8 mouse cellular contexts compared by ENCODE assay signal in the genomic region with DNA sequence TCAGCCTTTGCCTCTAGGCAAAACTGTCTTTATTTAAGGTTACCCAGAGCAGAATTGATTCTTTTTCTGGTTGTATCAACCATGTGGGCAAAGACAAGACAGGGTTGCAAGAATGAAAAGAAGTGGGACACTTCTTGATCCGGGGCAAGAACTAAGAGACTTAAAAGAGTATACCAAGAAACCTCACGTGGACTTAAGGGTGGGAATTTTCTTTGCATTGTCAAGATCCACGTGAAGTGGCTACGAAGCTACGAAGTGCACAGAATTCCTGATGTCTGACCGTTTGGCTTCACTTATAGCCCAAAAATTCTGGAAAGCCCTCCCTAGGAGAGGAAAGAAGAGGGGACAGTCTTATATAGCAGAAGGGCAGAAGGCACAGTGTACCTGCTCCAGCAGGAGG. TPM values are rescaled to one million over a fixed set of nuclear protein-coding genes. Genes with fewer than 3 reads are reported as not detected.
DNase-seq lines count a peak whose midpoint lies in the region; ATAC-seq and TF ChIP-seq lines count a peak whose summit lies in the region.

No protein-coding gene starts in this region.

- H3K4me1 ChIP-seq in heart, embryonic 15.5 days (replicated peaks): peaks cover 28% of the 10 kb centered on the region
- H3K4me1 ChIP-seq in embryonic facial prominence, embryonic 13.5 days: peaks cover 38% of the 10 kb centered on the region
- peaks cover 15% of the 10 kb centered on the region for H3K4me1 ChIP-seq in intestine, embryonic 15.5 days (replicated peaks)
- H3K4me1 ChIP-seq in midbrain, postnatal 0 days (ENCODE audit: insufficient read depth, low read length): peaks cover 31% of the 10 kb centered on the region

- no peak overlapping the region for H3K4me3 ChIP-seq in heart, embryonic 15.5 days
- no peak overlapping the region for H3K4me3 ChIP-seq in embryonic facial prominence, embryonic 13.5 days
- H3K4me3 ChIP-seq in intestine, embryonic 15.5 days (replicated peaks): peak overlapping the region; percentile 22
- no peak overlapping the region for H3K4me3 ChIP-seq in midbrain, postnatal 0 days (ENCODE audit: low read depth, low read length)

- H3K9me3 ChIP-seq in heart, embryonic 15.5 days (replicated peaks): no peaks in the 10 kb centered on the region
- H3K9me3 ChIP-seq in embryonic facial prominence, embryonic 13.5 days: no peaks in the 10 kb centered on the region
- H3K9me3 ChIP-seq in intestine, embryonic 15.5 days: no peaks in the 10 kb centered on the region
- H3K9me3 ChIP-seq in midbrain, postnatal 0 days (ENCODE audit: low read length): no peaks in the 10 kb centered on the region

- peak overlapping the region; percentile 79 for H3K27ac ChIP-seq in heart, embryonic 15.5 days
- H3K27ac ChIP-seq in embryonic facial prominence, embryonic 13.5 days: peak overlapping the region; percentile 62; the same call in 1 of the 2 replicates
- H3K27ac ChIP-seq in intestine, embryonic 15.5 days: peak overlapping the region; percentile 94
- H3K27ac ChIP-seq in midbrain, postnatal 0 days (ENCODE audit: low read depth, low read length): peak overlapping the region; percentile 74

- no peak overlapping the region for H3K9ac ChIP-seq in heart, embryonic 15.5 days
- H3K9ac ChIP-seq in embryonic facial prominence, embryonic 13.5 days: peak overlapping the region; percentile 44; the same call in 1 of the 2 replicates
- H3K9ac ChIP-seq in intestine, embryonic 15.5 days: no peak overlapping the region
- 0 out of 2 replicates have a peak overlapping the region, but pooled peaks have one; percentile 13 for H3K9ac ChIP-seq in midbrain, postnatal 0 days (replicated peaks; ENCODE audit: low read length, poor library complexity, severe bottlenecking)

- no peaks in the 10 kb centered on the region for H3K36me3 ChIP-seq in heart, embryonic 15.5 days
- no peaks in the 10 kb centered on the region for H3K36me3 ChIP-seq in embryonic facial prominence, embryonic 13.5 days
- H3K36me3 ChIP-seq in intestine, embryonic 15.5 days: no peaks in the 10 kb centered on the region
- H3K36me3 ChIP-seq in midbrain, postnatal 0 days (ENCODE audit: insufficient read depth, low read length): no peaks in the 10 kb centered on the region

- WGBS in heart, embryonic 15.5 days: 48% methylated on average over 6 of the region's 6 CpGs
- 30% methylated on average over 6 of the region's 6 CpGs for whole genome bisulfite sequencing in embryonic facial prominence, embryonic 13.5 days
- 52% methylated on average over 6 of the region's 6 CpGs for WGBS in intestine, embryonic 15.5 days
- WGBS in midbrain, postnatal 0 days: 15% methylated on average over 6 of the region's 6 CpGs

- no peak for ATAC-seq in heart, embryonic 15.5 days (replicated peaks; ENCODE audit: insufficient number of reproducible peaks, insufficient read depth, low FRiP score, low read depth)
- ATAC-seq in embryonic facial prominence, embryonic 13.5 days (ENCODE audit: insufficient number of reproducible peaks, insufficient read depth, low FRiP score, low TSS enrichment, low read depth): no peak
- ATAC-seq in intestine, embryonic 15.5 days: no peak
- no peak for ATAC-seq in midbrain, postnatal 0 days (ENCODE audit: low FRiP score)
- no peak for ATAC-seq in inflammation-experienced regulatory T-cells, adult 6 months

- no peak for TF ChIP-seq CTCF in midbrain, postnatal 0 days (IDR thresholded peaks at IDR 0.05)

- intact Hi-C loops in heart, postnatal 25 days (cut with DNase I): no loop called here

- peak overlapping the region; percentile 41 for H3K4me2 ChIP-seq in heart, embryonic 15.5 days
- H3K4me2 ChIP-seq in embryonic facial prominence, embryonic 13.5 days: peak overlapping the region; percentile 38
- H3K4me2 ChIP-seq in intestine, embryonic 15.5 days (replicated peaks): peak overlapping the region; percentile 49
- H3K4me2 ChIP-seq in midbrain, postnatal 0 days (ENCODE audit: low read depth, low read length, poor library complexity, severe bottlenecking): peak overlapping the region; percentile 12; the same call in 1 of the 2 replicates

- 0 out of 2 replicates have a peak, but pooled peaks cover 4% of the 10 kb centered on the region for H3K27me3 ChIP-seq in heart, embryonic 15.5 days
- peaks cover 50% of the 10 kb centered on the region for H3K27me3 ChIP-seq in embryonic facial prominence, embryonic 13.5 days
- H3K27me3 ChIP-seq in intestine, embryonic 15.5 days (replicated peaks): peaks cover 5% of the 10 kb centered on the region; the same call in 1 of the 2 replicates
- H3K27me3 ChIP-seq in midbrain, postnatal 0 days (ENCODE audit: insufficient read depth, low read length): no peaks in the 10 kb centered on the region

- DNase-seq in heart, postnatal 25 days (ENCODE audit: low spot score): no peak
- DNase-seq in midbrain, postnatal 0 days (ENCODE audit: low spot score): no peak
- no peak for DNase-seq in testis, postnatal 14 days (ENCODE audit: low spot score)
- no peak for DNase-seq in right cerebral cortex, postnatal 4 days

RNA-seq across cellular contexts. Expression of a gene that starts 0.6 kb away (rescaled TPM):
- 3.0 and 3.3 TPM in 2 replicates for polyA plus RNA-seq in heart, embryonic 15.5 days (2015; fragmentation: Nextera tagmentation; extraction: Ambion mirVana)
- 1 to 10 TPM in 1 of 2 experiments, under 1 TPM in 1; 0.52 to 1.3 TPM for total RNA-seq in heart, postnatal 25 days (2021)
- polyA plus RNA-seq in embryonic facial prominence, embryonic 13.5 days (2015; fragmentation: Nextera tagmentation; extraction: Ambion mirVana): 1.1 and 1.3 TPM in 2 replicates
- polyA plus RNA-seq in intestine, embryonic 15.5 days (2015; fragmentation: Nextera tagmentation; extraction: Ambion mirVana): 29.8 and 36.1 TPM in 2 replicates
- total RNA-seq in midbrain, postnatal 0 days (2014; rRNA removed): 3.4 and 3.6 TPM in 2 replicates
- 3.8 and 5.1 TPM in 2 replicates for polyA plus RNA-seq in midbrain, postnatal 0 days (2015; fragmentation: Nextera tagmentation; extraction: Ambion mirVana)
- 1 to 10 TPM in 1 of 3 experiments, under 1 TPM in 2; 0.43 to 2.7 (median 0.56) TPM for polyA plus RNA-seq in inflammation-experienced regulatory T-cells, adult 6 months (2017; shearing (Covaris generic))

RNA-seq across cellular contexts. Expression of a gene that starts 37.3 kb away (rescaled TPM):
- polyA plus RNA-seq in heart, embryonic 15.5 days (2015; fragmentation: Nextera tagmentation; extraction: Ambion mirVana): 0.05 and 0.15 TPM in 2 replicates
- total RNA-seq in heart, postnatal 25 days (2021): under 1 TPM; 0.21 to 0.22 TPM
- 1.5 and 2.6 TPM in 2 replicates for polyA plus RNA-seq in embryonic facial prominence, embryonic 13.5 days (2015; fragmentation: Nextera tagmentation; extraction: Ambion mirVana)
- 0.95 and 1.2 TPM in 2 replicates for polyA plus RNA-seq in intestine, embryonic 15.5 days (2015; fragmentation: Nextera tagmentation; extraction: Ambion mirVana)
- total RNA-seq in midbrain, postnatal 0 days (2014; rRNA removed): 160 and 173 TPM in 2 replicates
- 121 and 125 TPM in 2 replicates for polyA plus RNA-seq in midbrain, postnatal 0 days (2015; fragmentation: Nextera tagmentation; extraction: Ambion mirVana)
- under 1 TPM in 1 of 3 experiments, not detected in 2; 0.24 TPM for polyA plus RNA-seq in inflammation-experienced regulatory T-cells, adult 6 months (2017; shearing (Covaris generic))

Comparison
In these comparisons a context has a peak if more than half of its experiments do, and no peak if none do; other contexts are left out.
1. H3K9ac ChIP-seq: peak in embryonic facial prominence, embryonic 13.5 days (single experiment) and midbrain, postnatal 0 days (single experiment); none in heart, embryonic 15.5 days (single experiment) and intestine, embryonic 15.5 days (single experiment).
2. RNA of a gene that starts 37.3 kb away (polyA plus RNA-seq): 121 to 125 TPM in midbrain, postnatal 0 days; 1.5 to 2.6 TPM in embryonic facial prominence, embryonic 13.5 days, 0.95 to 1.2 TPM in intestine, embryonic 15.5 days, 0.05 to 0.15 TPM in heart, embryonic 15.5 days and 0.24 TPM in inflammation-experienced regulatory T-cells, adult 6 months; every median in the first group is over 10 times any median in the second.
3. Peak in every context shown above with its lines, with median percentiles within 50 percentile points of each other: H3K27ac ChIP-seq and H3K4me2 ChIP-seq.